Mouse (Mus musculus): ENCODE data around the gene Lamtor3. TPM values are rescaled to one million over a fixed set of nuclear protein-coding genes. Genes with fewer than 3 reads are reported as not detected.

Lamtor3 gene
- polyA plus RNA-seq, 1 experiment from 2014 or later = 107 TPM

- Histone ChIP-seq H3K27ac (0 out of 2 replicates have a peak overlapping the region, but pooled peaks have one; percentile 14), H3K4me1 (no peaks in the 10 kb centered on the region), H3K9ac (no peak overlapping the region), H3K4me2 (no peak overlapping the region), H3K4me3 (replicated peaks) (no peak overlapping the region), H3K9me3 (no peaks in the 10 kb centered on the region), H3K36me3 (no peaks in the 10 kb centered on the region), H3K27me3 (replicated peaks) (no peaks in the 10 kb centered on the region)
- 78% methylated on average over 14 of the region's 14 CpGs for WGBS
- ATAC-seq (ENCODE audit: insufficient read depth, low FRiP score, low read depth) = no peak
Observed at GRCm38 (mm10) chr3:137968105-137968819, 50.0 kb downstream of the Lamtor3 start.

- H3K36me3 ChIP-seq = no peaks in the 10 kb centered on the region
- 0 out of 2 replicates have a peak overlapping the region, but pooled peaks have one; percentile 21 for H3K27ac ChIP-seq
- H3K4me2 ChIP-seq = no peak overlapping the region
- H3K4me1 ChIP-seq = no peaks in the 10 kb centered on the region
- peak; percentile 32; the same call in 1 of the 2 replicates for ATAC-seq (ENCODE audit: insufficient read depth, low FRiP score, low read depth)
- no peak overlapping the region for H3K4me3 ChIP-seq (replicated peaks)
- H3K9ac ChIP-seq = no peak overlapping the region
- whole genome bisulfite sequencing = 59% methylated on average over 9 of the region's 9 CpGs
- H3K27me3 ChIP-seq (replicated peaks) = no peaks in the 10 kb centered on the region
- no peaks in the 10 kb centered on the region for H3K9me3 ChIP-seq
Observed at GRCm38 (mm10) chr3:137968820-137969486, 50.6 kb downstream of the Lamtor3 start.

GRCm38 (mm10) chr3:137969951-137970350 is 51.6 kb downstream of the Lamtor3 start:
- no peak overlapping the region for H3K9ac ChIP-seq
- H3K4me3 ChIP-seq (replicated peaks) = 0 out of 2 replicates have a peak overlapping the region, but pooled peaks have one; percentile 4
- H3K36me3 ChIP-seq = no peaks in the 10 kb centered on the region
- no peaks in the 10 kb centered on the region for H3K27me3 ChIP-seq (replicated peaks)
- H3K4me2 ChIP-seq = peak overlapping the region; percentile 33; the same call in 1 of the 2 replicates
- no peaks in the 10 kb centered on the region for H3K9me3 ChIP-seq
- ATAC-seq (ENCODE audit: insufficient read depth, low FRiP score, low read depth) = no peak
- no peak overlapping the region for H3K27ac ChIP-seq
- 45% methylated on average over 12 of the region's 12 CpGs for WGBS
- no peaks in the 10 kb centered on the region for H3K4me1 ChIP-seq

GRCm38 (mm10) chr3:137972224-137972623 is 53.9 kb downstream of the Lamtor3 start:
- H3K4me1 ChIP-seq = no peaks in the 10 kb centered on the region
- H3K9me3 ChIP-seq = no peaks in the 10 kb centered on the region
- WGBS = 57% methylated on average over 5 of the region's 5 CpGs
- peak overlapping the region; percentile 5; the same call in 1 of the 2 replicates for H3K27ac ChIP-seq
- H3K4me3 ChIP-seq (replicated peaks) = no peak overlapping the region
- H3K9ac ChIP-seq = no peak overlapping the region
- no peak overlapping the region for H3K4me2 ChIP-seq
- peak; percentile 90 for ATAC-seq (ENCODE audit: insufficient read depth, low FRiP score, low read depth)
- no peaks in the 10 kb centered on the region for H3K36me3 ChIP-seq
- no peaks in the 10 kb centered on the region for H3K27me3 ChIP-seq (replicated peaks)

GRCm38 (mm10) chr3:137972989-137973388 is 54.7 kb downstream of the Lamtor3 start:
- H3K27ac ChIP-seq = peak overlapping the region; percentile 5; the same call in 1 of the 2 replicates

GRCm38 (mm10) chr3:137974306-137974705 is 56.0 kb downstream of the Lamtor3 start:
- H3K27me3 ChIP-seq (replicated peaks) = no peaks in the 10 kb centered on the region
- no peaks in the 10 kb centered on the region for H3K36me3 ChIP-seq
- H3K9me3 ChIP-seq = no peaks in the 10 kb centered on the region
- 0 out of 2 replicates have a peak, but pooled peaks cover 3% of the 10 kb centered on the region for H3K4me1 ChIP-seq
- no peak overlapping the region for H3K4me3 ChIP-seq (replicated peaks)
- H3K9ac ChIP-seq = no peak overlapping the region
- no peak for ATAC-seq (ENCODE audit: insufficient read depth, low FRiP score, low read depth)
- H3K4me2 ChIP-seq = peak overlapping the region; percentile 10; the same call in 1 of the 2 replicates
- no peak overlapping the region for H3K27ac ChIP-seq
- 55% methylated on average over 8 of the region's 8 CpGs for whole genome bisulfite sequencing

More at GRCm38 (mm10) chr3:137972989-137973388, 54.7 kb downstream of the Lamtor3 start:
- H3K9me3 ChIP-seq = no peaks in the 10 kb centered on the region
- no peak overlapping the region for H3K4me2 ChIP-seq
- H3K4me1 ChIP-seq = 0 out of 2 replicates have a peak, but pooled peaks cover 3% of the 10 kb centered on the region
- no peak overlapping the region for H3K9ac ChIP-seq
- WGBS = 82% methylated on average over 7 of the region's 7 CpGs
- H3K27me3 ChIP-seq (replicated peaks) = no peaks in the 10 kb centered on the region
- no peak overlapping the region for H3K4me3 ChIP-seq (replicated peaks)
- no peak for ATAC-seq (ENCODE audit: insufficient read depth, low FRiP score, low read depth)
- no peaks in the 10 kb centered on the region for H3K36me3 ChIP-seq

- Histone ChIP-seq H3K4me3 (replicated peaks) (no peak overlapping the region), H3K4me1 (0 out of 2 replicates have a peak, but pooled peaks cover 3% of the 10 kb centered on the region), H3K27ac (no peak overlapping the region), H3K4me2 (no peak overlapping the region), H3K9me3 (no peaks in the 10 kb centered on the region), H3K36me3 (no peaks in the 10 kb centered on the region), H3K27me3 (replicated peaks) (no peaks in the 10 kb centered on the region), H3K9ac (no peak overlapping the region)
- ATAC-seq (ENCODE audit: insufficient read depth, low FRiP score, low read depth) = no peak
- 79% methylated on average over 7 of the region's 7 CpGs for whole genome bisulfite sequencing
Observed at GRCm38 (mm10) chr3:137975435-137975834, 57.1 kb downstream of the Lamtor3 start.

GRCm38 (mm10) chr3:137975856-137976423 is 57.6 kb downstream of the Lamtor3 start:
- Histone ChIP-seq H3K4me2 (no peak overlapping the region), H3K27ac (no peak overlapping the region), H3K9ac (no peak overlapping the region), H3K9me3 (no peaks in the 10 kb centered on the region), H3K27me3 (replicated peaks) (no peaks in the 10 kb centered on the region), H3K4me1 (0 out of 2 replicates have a peak, but pooled peaks cover 3% of the 10 kb centered on the region), H3K36me3 (no peaks in the 10 kb centered on the region), H3K4me3 (replicated peaks) (no peak overlapping the region)
- no peak for ATAC-seq (ENCODE audit: insufficient read depth, low FRiP score, low read depth)
- 86% methylated on average over 17 of the region's 17 CpGs for WGBS

- WGBS = 55% methylated on average over 9 of the region's 9 CpGs
- Histone ChIP-seq H3K4me1 (0 out of 2 replicates have a peak, but pooled peaks cover 9% of the 10 kb centered on the region), H3K36me3 (no peaks in the 10 kb centered on the region), H3K9ac (no peak overlapping the region), H3K4me3 (replicated peaks) (no peak overlapping the region), H3K9me3 (no peaks in the 10 kb centered on the region), H3K27me3 (replicated peaks) (no peaks in the 10 kb centered on the region), H3K4me2 (no peak overlapping the region), H3K27ac (no peak overlapping the region)
- no peak for ATAC-seq (ENCODE audit: insufficient read depth, low FRiP score, low read depth)
Observed at GRCm38 (mm10) chr3:137976943-137977628, 58.8 kb downstream of the Lamtor3 start.

- no peak overlapping the region for H3K4me2 ChIP-seq
- no peak overlapping the region for H3K4me3 ChIP-seq (replicated peaks)
- WGBS = 63% methylated on average over 6 of the region's 6 CpGs
- no peaks in the 10 kb centered on the region for H3K27me3 ChIP-seq (replicated peaks)
- no peaks in the 10 kb centered on the region for H3K9me3 ChIP-seq
- no peak overlapping the region for H3K27ac ChIP-seq
- H3K4me1 ChIP-seq = 0 out of 2 replicates have a peak, but pooled peaks cover 9% of the 10 kb centered on the region
- H3K36me3 ChIP-seq = no peaks in the 10 kb centered on the region
- no peak overlapping the region for H3K9ac ChIP-seq
- ATAC-seq (ENCODE audit: insufficient read depth, low FRiP score, low read depth) = no peak
Observed at GRCm38 (mm10) chr3:137977629-137978041, 59.3 kb downstream of the Lamtor3 start.

GRCm38 (mm10) chr3:137978233-137978632 is 59.9 kb downstream of the Lamtor3 start:
- H3K4me1 ChIP-seq = 0 out of 2 replicates have a peak, but pooled peaks cover 9% of the 10 kb centered on the region
- no peak overlapping the region for H3K9ac ChIP-seq
- no peaks in the 10 kb centered on the region for H3K9me3 ChIP-seq
- H3K27ac ChIP-seq = no peak overlapping the region
- no peak overlapping the region for H3K4me2 ChIP-seq
- no peaks in the 10 kb centered on the region for H3K27me3 ChIP-seq (replicated peaks)
- 66% methylated on average over 5 of the region's 5 CpGs for WGBS
- H3K36me3 ChIP-seq = no peaks in the 10 kb centered on the region
- no peak overlapping the region for H3K4me3 ChIP-seq (replicated peaks)
- no peak for ATAC-seq (ENCODE audit: insufficient read depth, low FRiP score, low read depth)

Data from stomach, embryonic 15.5 days (tissue).